8 mouse cellular contexts compared by ENCODE assay signal in genomic region chr10:119830388-119830956, GRCm38 (mm10).
DNase-seq lines count a peak whose midpoint lies in the region.

No protein-coding gene starts in this region.

- DNase-seq in gastrocnemius, postnatal 10 days, result peak; percentile 17
- DNase-seq in gastrocnemius, postnatal 25 days, result no peak
- peak; percentile 35 for DNase-seq in ovary, adult 18-20 months (ENCODE audit: low spot score)
- DNase-seq in ovary, postnatal 10 days (ENCODE audit: low spot score), result no peak
- peak; percentile 13 to 51 for DNase-seq in cerebellum, postnatal 25 days
- DNase-seq in skeletal muscle tissue, adult 2 months (ENCODE audit: low read depth, low spot score), result peak; percentile 30
- no peak for DNase-seq in yolk sac, embryonic 10.5 days (ENCODE audit: low spot score)
- DNase-seq in layer of hippocampus, adult 18-20 months (ENCODE audit: low spot score in 2 of 2), result no peak

Comparison
In these comparisons a context has a peak if more than half of its experiments do, and no peak if none do; other contexts are left out.
1. DNase-seq: peak in gastrocnemius, postnatal 10 days (single experiment), ovary, adult 18-20 months (single experiment), cerebellum, postnatal 25 days (2 of 2) and skeletal muscle tissue, adult 2 months (single experiment); none in gastrocnemius, postnatal 25 days (single experiment), ovary, postnatal 10 days (single experiment), yolk sac, embryonic 10.5 days (single experiment) and layer of hippocampus, adult 18-20 months (0 of 2).